Mouse (Mus musculus) heart, postnatal 0 days (tissue): ENCODE results near the gene Plekha5. TPM values are rescaled to one million over a fixed set of nuclear protein-coding genes. Genes with fewer than 3 reads are reported as not detected.
"Not testable (repeated sequence)": the region's sequence is repeated elsewhere in the genome, so short reads cannot be mapped to it uniquely, and the experiment has no call there.

Experiments
- ATAC-seq: fragments of 200-750 bp; cut with Nextera tagmentation; 2 replicates; pipeline ENCODE4 v1.8.0; 2017; ENCODE audit warnings: low read depth, moderate number of reproducible peaks, moderate library complexity; ENCODE audit not compliant: insufficient read depth
- DNase-seq: peaks from one replicate; pipeline ENCODE4 v3.0.0-alpha.2; 2016; ENCODE audit warnings: low spot score
- H3K27ac ChIP-seq: fragments of 300-500 bp; sonication (generic); 2 replicates; pipeline ENCODE4 v1.5.1; 2014; ENCODE audit warnings: low read depth, mild to moderate bottlenecking
- H3K27me3 ChIP-seq: fragments of 300-500 bp; sonication (generic); 2 replicates; pipeline ENCODE4 v1.6.1; 2014; ENCODE audit warnings: low read length, mixed read lengths; ENCODE audit not compliant: control insufficient read depth, insufficient read depth
- H3K36me3 ChIP-seq: fragments of 300-500 bp; sonication (generic); replicated peaks from 2 replicates; pipeline ENCODE4 v1.6.1; 2014; ENCODE audit warnings: low read length, mixed read lengths; ENCODE audit not compliant: control insufficient read depth, insufficient read depth
- H3K4me1 ChIP-seq: fragments of 300-500 bp; sonication (generic); 2 replicates; pipeline ENCODE4 v1.6.1; 2014; ENCODE audit warnings: antibody characterized with exemption; ENCODE audit not compliant: control insufficient read depth, insufficient read depth
- H3K4me2 ChIP-seq: fragments of 300-500 bp; sonication (generic); 2 replicates; pipeline ENCODE4 v1.6.1; 2014; ENCODE audit warnings: low read depth, mild to moderate bottlenecking, low read length, moderate library complexity
- H3K4me3 ChIP-seq: fragments of 300-500 bp; sonication (generic); 2 replicates; pipeline ENCODE4 v1.5.1; 2014; ENCODE audit warnings: low read depth, low read length
- H3K9ac ChIP-seq: fragments of 300-500 bp; sonication (generic); replicated peaks from 2 replicates; pipeline ENCODE4 v1.6.1; 2014; ENCODE audit warnings: low read depth, low read length, mixed read lengths
- H3K9me3 ChIP-seq: fragments of 300-500 bp; sonication (generic); replicated peaks from 2 replicates; pipeline ENCODE4 v1.6.1; 2016; ENCODE audit warnings: low read length; ENCODE audit not compliant: control insufficient read depth
- CTCF ChIP-seq: IDR thresholded peaks from 2 replicates; pipeline ENCODE4 v1.5.1; 2016; ENCODE audit warnings: antibody characterized with exemption, control low read depth, low read depth
- EP300 ChIP-seq: IDR thresholded peaks from 2 replicates; pipeline ENCODE4 v1.6.1; 2016; ENCODE audit warnings: antibody characterized with exemption, low read depth
- WGBS: fragments of 180-500 bp; shearing (Covaris S2); extraction: QIAGEN DNeasy Blood & Tissue Kit; methylation state at CpG from one replicate; pipeline ENCODE4 v1.1.7; 2014; 5-methylcytosine and 5-hydroxymethylcytosine counted together
- polyA plus RNA-seq: library from polyadenylated mRNA; unstranded; fragments of >200 nt; fragmentation: Nextera tagmentation; extraction: Ambion mirVana; gene quantifications from 2 replicates; pipeline ENCODE4 v1.2.1, GENCODE M21; 2015
- total RNA-seq: library from RNA; depleted of rRNA; stranded (reverse); fragments of >200 nt; gene quantifications from 2 replicates; pipeline ENCODE4 v1.2.3, GENCODE M21; 2014; ENCODE audit warnings: low replicate concordance

Plekha5 gene
- total and polyA plus RNA-seq, 2 experiments from 2014 or later, result 15.4 to 34.0 TPM

- ATAC-seq (peak; percentile 77), DNase-seq (peak; percentile 60)
- Histone ChIP-seq H3K27me3 (no peaks in the 10 kb centered on the region), H3K4me2 (no peak overlapping the region), H3K9ac (no peak overlapping the region), H3K4me3 (no peak overlapping the region), H3K4me1 (no peaks in the 10 kb centered on the region), H3K9me3 (no peaks in the 10 kb centered on the region), H3K27ac (no peak overlapping the region), H3K36me3 (peaks cover 49% of the 10 kb centered on the region)
- TF ChIP-seq CTCF (no peak), EP300 (no peak)
- WGBS, result 22% methylated on average over 11 of the region's 11 CpGs
Measured at GRCm38 (mm10) chr6:140570152-140570551, 146.3 kb downstream of the Plekha5 start.

GRCm38 (mm10) chr6:140574943-140575342 lies 151.1 kb downstream of the Plekha5 start:
- H3K27ac ChIP-seq, result no peak overlapping the region
- TF ChIP-seq EP300 (no peak), CTCF (no peak)
- H3K9me3 ChIP-seq, result no peaks in the 10 kb centered on the region
- no peak overlapping the region for H3K4me2 ChIP-seq
- WGBS, result 95% methylated on average over 3 of the region's 3 CpGs
- no peak overlapping the region for H3K9ac ChIP-seq
- H3K4me3 ChIP-seq, result no peak overlapping the region
- H3K36me3 ChIP-seq, result peaks cover 59% of the 10 kb centered on the region
- no peaks in the 10 kb centered on the region for H3K27me3 ChIP-seq
- ATAC-seq (no peak), DNase-seq (no peak)
- no peaks in the 10 kb centered on the region for H3K4me1 ChIP-seq

DNA sequence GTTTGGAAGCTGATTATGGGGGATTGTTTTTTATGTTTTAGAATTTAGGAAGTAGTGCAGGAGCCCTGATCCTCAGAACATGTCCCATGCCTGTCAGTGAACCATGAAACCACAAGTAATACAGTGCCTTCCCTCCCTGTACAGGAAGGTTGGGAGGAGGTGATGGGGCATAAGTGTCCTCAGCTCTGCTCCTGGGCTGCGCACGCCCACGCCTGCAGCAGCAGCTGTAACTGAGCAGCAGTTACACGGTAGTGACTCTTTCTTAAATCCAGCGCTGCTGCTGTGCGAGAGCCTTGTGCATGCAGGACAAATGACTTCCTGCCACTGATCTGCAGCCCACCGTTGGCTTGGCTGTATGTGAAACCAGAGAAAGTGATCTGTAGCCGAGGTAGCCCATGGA lies 152.3 kb downstream of the Plekha5 start:
- ATAC-seq, result no peak
- Histone ChIP-seq H3K4me1 (no peaks in the 10 kb centered on the region), H3K27me3 (no peaks in the 10 kb centered on the region), H3K4me2 (no peak overlapping the region), H3K27ac (no peak overlapping the region), H3K36me3 (peaks cover 57% of the 10 kb centered on the region), H3K4me3 (no peak overlapping the region), H3K9ac (no peak overlapping the region), H3K9me3 (no peaks in the 10 kb centered on the region)
- DNase-seq, result no peak
- 84% methylated on average over 8 of the region's 8 CpGs for WGBS
- no peak for TF ChIP-seq EP300

DNA sequence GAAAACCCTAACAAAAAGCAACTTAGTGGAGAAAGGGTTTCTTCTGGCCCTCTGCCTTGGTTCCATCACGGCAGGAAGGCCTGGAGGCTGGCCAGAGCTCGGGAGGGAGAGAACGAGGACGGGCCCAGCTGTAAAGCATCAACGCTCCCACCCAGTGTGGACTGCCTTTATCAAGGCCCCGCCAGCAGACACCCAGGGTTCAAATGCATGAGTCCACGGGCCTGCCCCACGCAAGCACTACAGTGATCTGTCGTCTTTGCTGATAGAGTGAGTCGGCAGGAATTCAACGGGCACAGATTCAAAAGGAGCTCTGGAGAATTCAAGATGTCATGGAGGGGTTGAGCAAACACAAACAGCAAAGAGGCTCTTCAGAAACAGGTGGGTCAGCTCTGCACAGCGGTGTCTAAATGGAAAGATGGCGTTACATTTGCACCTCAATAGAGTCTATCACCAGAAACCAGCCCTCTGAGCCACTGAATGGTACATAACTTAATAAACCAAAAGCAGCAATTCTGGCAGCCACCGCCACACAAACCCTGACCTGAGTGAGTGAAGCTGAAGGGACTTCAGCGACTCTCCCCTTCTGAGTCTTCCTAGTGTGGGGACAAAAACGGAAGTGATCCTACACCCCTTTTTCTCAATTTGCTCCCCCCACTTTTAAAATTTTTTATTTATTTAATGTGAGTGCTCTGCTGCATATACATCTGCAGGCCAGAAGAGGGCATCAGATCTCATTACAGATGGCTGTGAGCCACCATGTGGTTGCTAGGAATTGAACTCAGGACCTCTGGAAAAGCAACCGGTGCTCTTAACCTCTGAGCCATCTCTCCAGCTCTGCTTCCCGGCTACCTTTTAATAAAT lies 153.3 kb downstream of the Plekha5 start:
- no peak overlapping the region for H3K4me2 ChIP-seq
- WGBS, result 50% methylated on average over 18 of the region's 18 CpGs
- H3K9me3 ChIP-seq, result no peaks in the 10 kb centered on the region
- H3K4me3 ChIP-seq, result no peak overlapping the region
- no peak overlapping the region for H3K9ac ChIP-seq
- peaks cover 52% of the 10 kb centered on the region for H3K36me3 ChIP-seq
- ATAC-seq (no peak), DNase-seq (no peak)
- H3K4me1 ChIP-seq, result no peaks in the 10 kb centered on the region
- TF ChIP-seq CTCF, result no peak
- no peak for TF ChIP-seq EP300
- H3K27ac ChIP-seq, result no peak overlapping the region
- no peaks in the 10 kb centered on the region for H3K27me3 ChIP-seq

GRCm38 (mm10) chr6:140577822-140578170 lies 153.9 kb downstream of the Plekha5 start:
- Histone ChIP-seq H3K4me2 (no peak overlapping the region), H3K4me3 (no peak overlapping the region), H3K27ac (no peak overlapping the region), H3K27me3 (no peaks in the 10 kb centered on the region), H3K9ac (no peak overlapping the region), H3K9me3 (no peaks in the 10 kb centered on the region), H3K36me3 (peaks cover 52% of the 10 kb centered on the region), H3K4me1 (no peaks in the 10 kb centered on the region)
- DNase-seq (no peak), ATAC-seq (no peak)
- TF ChIP-seq EP300 (no peak), CTCF (no peak)
- 93% methylated on average over 4 of the region's 4 CpGs for WGBS

DNA sequence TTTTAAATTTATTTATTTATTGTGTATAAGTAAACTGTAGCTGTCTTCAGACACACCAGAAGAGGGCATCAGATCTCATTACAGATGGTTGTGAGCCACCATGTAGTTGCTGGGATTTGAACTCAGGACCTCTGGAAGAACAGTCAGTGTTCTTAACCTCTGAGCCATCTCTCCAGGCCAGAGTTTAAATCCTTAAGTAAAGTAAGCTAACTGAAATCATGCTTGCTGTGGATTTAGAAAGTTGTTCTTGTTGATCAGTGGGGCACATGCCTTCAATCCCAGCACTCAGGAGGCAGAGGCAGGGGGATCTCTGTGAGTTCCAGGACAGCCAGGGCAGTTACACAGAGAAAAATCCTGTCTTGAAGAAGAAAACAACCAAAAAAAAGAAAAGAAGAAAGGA lies 155.1 kb downstream of the Plekha5 start:
- not testable (repeated sequence) for H3K27ac ChIP-seq, H3K9me3 ChIP-seq, H3K4me3 ChIP-seq, H3K4me2 ChIP-seq, DNase-seq, ATAC-seq, H3K27me3 ChIP-seq, H3K9ac ChIP-seq, H3K4me1 ChIP-seq
- H3K36me3 ChIP-seq, result peaks cover 50% of the 10 kb centered on the region
